Mouse (Mus musculus) liver, adult 2 months (tissue): ENCODE data around the gene Mlkl.

Source experiments
- CTCF ChIP-seq: fragments of 200-500 bp; IDR thresholded peaks from 2 replicates; pipeline ENCODE4 v1.5.1; 2011; ENCODE audit warnings: low read depth, low read length, control low read depth
- POLR2A ChIP-seq: fragments of 200-500 bp; IDR thresholded peaks from 2 replicates; pipeline ENCODE4 v1.6.1; 2011; ENCODE audit warnings: low read length, control low read depth; ENCODE audit not compliant: insufficient read depth; ENCODE audit errors: extremely low read depth

GRCm38 (mm10) chr8:111357433-111357832 lies 19.5 kb upstream of the Mlkl start:
- TF ChIP-seq POLR2A (no peak), CTCF (no peak)
